Mouse (Mus musculus) heart, embryonic 10.5 days (tissue): ENCODE measurements around the gene Ndufs8. TPM values are rescaled to one million over a fixed set of nuclear protein-coding genes. Genes with fewer than 3 reads are reported as not detected.

Source experiments
- DNase-seq: peaks from one replicate; pipeline ENCODE4 v3.0.0-alpha.2; 2017; ENCODE audit warnings: low spot score
- H3K27ac ChIP-seq: fragments of 300-500 bp; sonication (generic); 2 replicates; pipeline ENCODE4 v1.5.1; 2016; ENCODE audit warnings: mild to moderate bottlenecking
- H3K27me3 ChIP-seq: fragments of 300-500 bp; sonication (generic); 2 replicates; pipeline ENCODE4 v1.6.1; 2016; ENCODE audit warnings: mild to moderate bottlenecking; ENCODE audit not compliant: poor library complexity, insufficient read depth, severe bottlenecking
- H3K36me3 ChIP-seq: fragments of 300-500 bp; sonication (generic); 2 replicates; pipeline ENCODE4 v1.6.1; 2016; ENCODE audit warnings: mild to moderate bottlenecking, moderate library complexity
- H3K4me1 ChIP-seq: fragments of 300-500 bp; sonication (generic); 2 replicates; pipeline ENCODE4 v1.6.1; 2016; ENCODE audit warnings: mild to moderate bottlenecking
- H3K4me3 ChIP-seq: fragments of 300-500 bp; sonication (generic); 2 replicates; pipeline ENCODE4 v1.5.1; 2016; ENCODE audit warnings: mild to moderate bottlenecking, moderate library complexity
- H3K9me3 ChIP-seq: fragments of 300-500 bp; sonication (generic); 2 replicates; pipeline ENCODE4 v1.6.1; 2016; ENCODE audit warnings: mild to moderate bottlenecking, moderate library complexity
- WGBS: fragments of 180-500 bp; shearing (Covaris S2); methylation state at CpG from one replicate; pipeline ENCODE4 v1.1.7; 2016; 5-methylcytosine and 5-hydroxymethylcytosine counted together
- polyA plus RNA-seq: library from polyadenylated mRNA; unstranded; fragments of >200 nt; fragmentation: Nextera tagmentation; extraction: Ambion mirVana; gene quantifications from 2 replicates; pipeline ENCODE4 v1.2.1, GENCODE M21; 2016

Gene Ndufs8
- polyA plus RNA-seq, 1 experiment from 2014 or later: 323 TPM

- peaks cover 54% of the 10 kb centered on the region for H3K4me1 ChIP-seq
Observed at GRCm38 (mm10) chr19:3906795-3907786, 5.5 kb downstream of the Ndufs8 start, which contains the start of gene Tcirg1. Gene Tcirg1, minus strand, starts transcription at chr19:3907133.

GRCm38 (mm10) chr19:3906326-3906725 lies 6.2 kb downstream of the Ndufs8 start:
- H3K4me1 ChIP-seq: peaks cover 47% of the 10 kb centered on the region
- H3K9me3 ChIP-seq: no peaks in the 10 kb centered on the region
- peak overlapping the region; percentile 84 for H3K27ac ChIP-seq
- peak overlapping the region; percentile 68 for H3K4me3 ChIP-seq
- H3K36me3 ChIP-seq: peaks cover 64% of the 10 kb centered on the region
- no peak for DNase-seq
- WGBS: 27% methylated on average over 10 of the region's 10 CpGs
- H3K27me3 ChIP-seq: no peaks in the 10 kb centered on the region

More at GRCm38 (mm10) chr19:3906795-3907786, 5.5 kb downstream of the Ndufs8 start, which contains the start of gene Tcirg1:
- no peaks in the 10 kb centered on the region for H3K9me3 ChIP-seq
- peak within 1 kb of the TSS; percentile 84 for H3K27ac ChIP-seq
- H3K4me3 ChIP-seq: peak within 1 kb of the TSS; percentile 68
- DNase-seq: peak; percentile 92
- no peaks in the 10 kb centered on the region for H3K27me3 ChIP-seq
- 4% methylated on average over 36 of the region's 36 CpGs for WGBS
- peaks cover 58% of the 10 kb centered on the region for H3K36me3 ChIP-seq

GRCm38 (mm10) chr19:3905261-3905969 lies 7.2 kb downstream of the Ndufs8 start:
- H3K36me3 ChIP-seq: peaks cover 59% of the 10 kb centered on the region
- peaks cover 46% of the 10 kb centered on the region for H3K4me1 ChIP-seq
- peak overlapping the region; percentile 84 for H3K27ac ChIP-seq
- H3K4me3 ChIP-seq: peak overlapping the region; percentile 68
- H3K9me3 ChIP-seq: no peaks in the 10 kb centered on the region
- no peak for DNase-seq
- H3K27me3 ChIP-seq: no peaks in the 10 kb centered on the region
- WGBS: 20% methylated on average over 6 of the region's 6 CpGs

- Histone ChIP-seq H3K9me3 (no peaks in the 10 kb centered on the region), H3K4me3 (peak overlapping the region; percentile 16; the same call in 1 of the 2 replicates), H3K4me1 (peaks cover 46% of the 10 kb centered on the region), H3K27me3 (no peaks in the 10 kb centered on the region), H3K36me3 (peaks cover 48% of the 10 kb centered on the region), H3K27ac (0 out of 2 replicates have a peak overlapping the region, but pooled peaks have one; percentile 47)
- WGBS: 64% methylated on average over 10 of the region's 10 CpGs
- no peak for DNase-seq
Observed at GRCm38 (mm10) chr19:3904363-3904675, 8.3 kb downstream of the Ndufs8 start.

GRCm38 (mm10) chr19:3903648-3904362 lies 8.8 kb downstream of the Ndufs8 start:
- peak overlapping the region; percentile 16; the same call in 1 of the 2 replicates for H3K4me3 ChIP-seq
- DNase-seq: no peak
- H3K27ac ChIP-seq: no peak overlapping the region
- H3K36me3 ChIP-seq: peaks cover 45% of the 10 kb centered on the region
- peaks cover 46% of the 10 kb centered on the region for H3K4me1 ChIP-seq
- WGBS: 70% methylated on average over 25 of the region's 25 CpGs
- H3K9me3 ChIP-seq: no peaks in the 10 kb centered on the region
- H3K27me3 ChIP-seq: no peaks in the 10 kb centered on the region

- H3K9me3 ChIP-seq: no peaks in the 10 kb centered on the region
- no peak for DNase-seq
- H3K36me3 ChIP-seq: peaks cover 43% of the 10 kb centered on the region
- H3K4me3 ChIP-seq: no peak overlapping the region
- H3K27me3 ChIP-seq: no peaks in the 10 kb centered on the region
- peaks cover 45% of the 10 kb centered on the region for H3K4me1 ChIP-seq
- H3K27ac ChIP-seq: no peak overlapping the region
- WGBS: 76% methylated on average over 12 of the region's 12 CpGs
Observed at GRCm38 (mm10) chr19:3902966-3903365, 9.6 kb downstream of the Ndufs8 start.

- H3K9me3 ChIP-seq: no peaks in the 10 kb centered on the region
- H3K36me3 ChIP-seq: peaks cover 74% of the 10 kb centered on the region
- no peak overlapping the region for H3K4me3 ChIP-seq
- peaks cover 36% of the 10 kb centered on the region for H3K4me1 ChIP-seq
- no peak overlapping the region for H3K27ac ChIP-seq
- 94% methylated on average over 4 of the region's 4 CpGs for WGBS
- no peaks in the 10 kb centered on the region for H3K27me3 ChIP-seq
- DNase-seq: no peak
Observed at GRCm38 (mm10) chr19:3899618-3900017, 13.0 kb downstream of the Ndufs8 start.

GRCm38 (mm10) chr19:3898952-3899351 lies 13.6 kb downstream of the Ndufs8 start:
- Histone ChIP-seq H3K9me3 (no peaks in the 10 kb centered on the region), H3K27ac (no peak overlapping the region), H3K4me3 (no peak overlapping the region), H3K4me1 (peaks cover 35% of the 10 kb centered on the region), H3K36me3 (peaks cover 77% of the 10 kb centered on the region), H3K27me3 (no peaks in the 10 kb centered on the region)
- no peak for DNase-seq
- WGBS: 85% methylated on average over 7 of the region's 7 CpGs

GRCm38 (mm10) chr19:3897557-3897956 lies 15.0 kb downstream of the Ndufs8 start:
- Histone ChIP-seq H3K4me1 (peaks cover 38% of the 10 kb centered on the region), H3K9me3 (no peaks in the 10 kb centered on the region), H3K27ac (no peak overlapping the region), H3K4me3 (no peak overlapping the region), H3K27me3 (no peaks in the 10 kb centered on the region), H3K36me3 (peaks cover 78% of the 10 kb centered on the region)
- 89% methylated on average over 5 of the region's 5 CpGs for WGBS
- DNase-seq: no peak

- no peak overlapping the region for H3K4me3 ChIP-seq
- 93% methylated on average over 10 of the region's 10 CpGs for WGBS
- peaks cover 77% of the 10 kb centered on the region for H3K36me3 ChIP-seq
- no peaks in the 10 kb centered on the region for H3K27me3 ChIP-seq
- no peak for DNase-seq
- H3K4me1 ChIP-seq: peaks cover 38% of the 10 kb centered on the region
- no peaks in the 10 kb centered on the region for H3K9me3 ChIP-seq
- no peak overlapping the region for H3K27ac ChIP-seq
Observed at GRCm38 (mm10) chr19:3896208-3896607, 16.4 kb downstream of the Ndufs8 start.

GRCm38 (mm10) chr19:3895171-3895631 lies 17.4 kb downstream of the Ndufs8 start:
- 37% methylated on average over 3 of the region's 3 CpGs for WGBS
- Histone ChIP-seq H3K4me1 (peaks cover 38% of the 10 kb centered on the region), H3K4me3 (no peak overlapping the region), H3K27ac (peak overlapping the region; percentile 43; the same call in 1 of the 2 replicates), H3K36me3 (peaks cover 84% of the 10 kb centered on the region), H3K9me3 (no peaks in the 10 kb centered on the region), H3K27me3 (no peaks in the 10 kb centered on the region)
- DNase-seq: no peak

GRCm38 (mm10) chr19:3894294-3894693 lies 18.3 kb downstream of the Ndufs8 start:
- Histone ChIP-seq H3K36me3 (peaks cover 92% of the 10 kb centered on the region), H3K4me3 (no peak overlapping the region), H3K9me3 (no peaks in the 10 kb centered on the region), H3K27me3 (no peaks in the 10 kb centered on the region), H3K4me1 (peaks cover 38% of the 10 kb centered on the region), H3K27ac (no peak overlapping the region)
- no peak for DNase-seq
- WGBS: 87% methylated on average over 2 of the region's 2 CpGs
